Mouse (Mus musculus): ENCODE results near the gene Dab1.

Dab1 gene

DNA sequence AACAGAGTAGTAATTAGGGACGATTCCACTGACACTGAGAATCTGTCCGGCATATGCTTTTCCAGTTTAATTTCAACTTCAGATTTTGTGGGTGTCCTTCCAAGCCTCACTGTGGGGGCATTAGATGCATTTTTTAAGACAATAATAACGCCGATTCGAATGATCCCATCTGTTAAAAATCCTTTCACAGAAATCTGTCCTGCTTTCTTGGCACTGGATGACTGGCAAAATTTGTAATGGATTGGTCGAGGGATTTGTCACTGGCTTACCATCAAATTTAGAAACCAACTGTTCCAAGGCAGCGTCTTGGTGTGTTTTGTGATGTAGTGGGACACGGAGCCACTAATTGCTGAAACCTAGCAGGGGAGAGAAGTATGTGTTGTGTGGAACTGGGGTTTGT lies 638.6 kb downstream of the Dab1 start:
- DNase-seq (ENCODE audit: low spot score in 2 of 2): no peak

GRCm38 (mm10) chr4:104269422-104270172 lies 650.4 kb downstream of the Dab1 start:
- DNase-seq (ENCODE audit: low spot score in 2 of 2): no peak

DNA sequence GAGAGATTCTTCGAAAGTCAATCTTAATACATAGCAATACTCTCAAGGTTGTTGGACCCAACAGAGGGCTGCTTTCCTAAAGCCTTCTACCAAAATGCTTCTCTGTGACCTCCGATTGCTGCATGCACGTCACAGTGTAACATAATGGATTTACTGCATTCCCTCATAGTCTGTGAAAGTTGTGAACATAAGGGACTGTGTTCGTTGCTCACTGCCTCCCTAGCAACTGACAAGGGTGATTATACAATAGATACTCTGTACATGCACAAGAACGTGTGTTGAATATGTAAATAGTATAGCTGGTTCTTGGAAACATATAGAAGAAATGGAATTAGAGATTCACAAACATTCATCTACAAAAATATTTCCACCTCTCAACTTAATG lies 651.0 kb downstream of the Dab1 start:
- DNase-seq (ENCODE audit: low spot score in 2 of 2): no peak

- DNase-seq (ENCODE audit: low spot score in 2 of 2): no peak
These were observed 656.1 kb downstream of the Dab1 start for GRCm38 (mm10) chr4:104275260-104275659.

GRCm38 (mm10) chr4:104276916-104277315 lies 657.8 kb downstream of the Dab1 start:
- no peak for DNase-seq (ENCODE audit: low spot score in 2 of 2)

- no peak for DNase-seq (ENCODE audit: low spot score in 2 of 2)
These were observed 662.4 kb downstream of the Dab1 start for GRCm38 (mm10) chr4:104281518-104281917.

DNA sequence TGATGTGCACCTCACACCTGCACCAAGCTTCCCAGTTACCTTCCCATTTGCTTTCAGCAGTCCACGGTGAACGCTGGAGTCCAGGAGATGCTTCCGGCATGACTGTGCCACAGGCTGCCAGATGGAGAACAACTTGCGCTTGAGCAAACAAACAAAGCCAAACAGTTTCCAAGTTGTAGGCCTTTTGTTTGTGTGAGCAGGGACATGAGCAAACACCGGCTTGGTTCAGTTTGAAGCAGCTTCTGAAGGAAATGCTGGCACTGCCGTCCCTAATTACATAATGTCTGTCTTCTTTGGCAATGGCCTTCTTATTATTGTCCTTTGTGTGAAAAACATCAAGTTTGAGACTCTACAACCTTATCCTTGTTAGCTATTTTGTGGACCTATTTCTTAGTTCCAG lies 664.7 kb downstream of the Dab1 start:
- no peak for DNase-seq (ENCODE audit: low spot score in 2 of 2)

DNA sequence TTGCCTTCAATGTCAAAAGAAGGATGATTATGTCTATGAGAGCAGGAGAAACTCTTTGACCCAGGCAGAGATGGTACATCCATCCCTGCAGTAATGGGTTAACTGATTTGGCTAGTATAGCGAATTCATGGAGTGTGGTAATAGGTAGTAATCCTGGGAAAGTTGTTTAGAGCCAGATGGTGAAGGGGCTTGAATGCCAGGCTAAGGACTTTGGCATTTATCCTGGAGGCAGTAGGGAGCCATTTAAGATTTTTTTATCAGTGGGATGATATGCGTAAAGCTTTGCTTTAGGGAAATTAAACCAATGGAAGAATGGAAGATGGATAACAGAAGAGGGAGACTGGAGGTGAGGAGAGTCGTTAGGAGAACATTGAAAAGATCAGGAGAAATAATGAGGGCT lies 669.2 kb downstream of the Dab1 start:
- no peak for DNase-seq (ENCODE audit: low spot score in 2 of 2)

DNA sequence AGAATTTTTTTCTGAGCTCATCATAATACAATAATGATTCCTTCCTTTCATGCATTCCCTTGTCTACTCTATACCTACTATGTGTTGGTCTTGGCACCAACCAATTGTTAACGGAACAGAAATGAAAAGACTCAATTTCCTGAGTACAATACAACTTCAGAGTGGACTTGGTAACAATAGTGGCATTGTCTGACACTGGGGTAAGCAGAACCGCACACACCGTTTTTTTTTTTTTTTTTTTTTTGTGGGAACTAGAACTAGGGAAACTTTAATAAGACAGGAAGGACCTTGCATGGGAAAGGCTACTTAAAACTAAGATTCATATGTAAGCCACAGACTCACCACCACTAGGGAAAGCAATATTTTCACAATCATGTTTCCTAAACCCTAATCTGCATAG lies 682.6 kb downstream of the Dab1 start:
- DNase-seq (ENCODE audit: low spot score in 2 of 2): no peak

DNA sequence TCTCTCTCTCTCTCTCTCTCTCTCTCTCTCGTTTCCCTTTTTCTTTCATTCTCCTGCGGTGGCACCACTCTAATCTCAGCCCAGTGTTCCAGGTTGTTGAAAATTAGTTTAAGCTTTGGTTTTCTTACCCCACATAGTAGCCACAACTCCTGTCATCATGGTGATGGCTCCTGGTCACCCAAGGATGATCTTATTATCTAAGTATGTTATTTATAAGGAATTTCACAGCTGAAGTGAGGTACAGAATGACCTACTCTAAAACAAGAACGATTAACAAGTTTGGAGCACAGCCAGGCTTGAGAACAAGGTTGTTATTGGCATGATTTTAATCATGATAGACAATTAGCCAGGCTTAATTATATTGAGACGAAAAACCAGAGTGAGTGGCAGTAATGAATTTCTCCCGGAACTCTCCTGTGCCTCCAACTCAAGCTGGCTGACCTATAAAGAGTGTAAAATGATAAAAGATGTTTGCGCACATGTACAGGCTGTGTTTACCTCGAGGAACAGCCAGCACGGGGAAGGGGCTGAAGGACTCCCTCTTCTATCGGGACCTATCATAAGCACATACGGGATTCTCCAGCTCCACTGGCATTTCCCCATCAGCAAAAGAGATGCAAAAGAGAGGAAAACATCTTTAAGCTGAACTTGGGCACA lies 684.0 kb downstream of the Dab1 start:
- DNase-seq (ENCODE audit: low spot score in 2 of 2): no peak

DNA sequence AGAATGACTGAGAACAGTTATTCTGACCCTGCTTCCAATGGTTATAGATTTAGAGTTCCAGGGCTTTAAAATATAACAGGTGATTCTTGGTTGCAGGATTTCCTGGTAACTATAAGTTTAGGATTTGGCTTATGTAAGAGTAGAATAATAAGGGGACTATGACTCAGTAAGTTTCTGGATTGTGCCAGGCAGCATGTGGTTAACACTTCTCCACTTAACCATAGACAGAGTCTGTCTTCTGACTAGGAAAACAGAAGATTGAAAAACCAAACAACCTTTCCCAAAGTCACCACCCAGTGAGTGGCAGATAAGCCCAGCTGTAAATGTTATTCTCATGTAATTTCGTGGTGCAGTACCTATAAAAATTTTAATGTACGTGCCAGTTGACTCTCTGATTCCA lies 688.6 kb downstream of the Dab1 start:
- no peak for DNase-seq (ENCODE audit: low spot score in 2 of 2)

DNA sequence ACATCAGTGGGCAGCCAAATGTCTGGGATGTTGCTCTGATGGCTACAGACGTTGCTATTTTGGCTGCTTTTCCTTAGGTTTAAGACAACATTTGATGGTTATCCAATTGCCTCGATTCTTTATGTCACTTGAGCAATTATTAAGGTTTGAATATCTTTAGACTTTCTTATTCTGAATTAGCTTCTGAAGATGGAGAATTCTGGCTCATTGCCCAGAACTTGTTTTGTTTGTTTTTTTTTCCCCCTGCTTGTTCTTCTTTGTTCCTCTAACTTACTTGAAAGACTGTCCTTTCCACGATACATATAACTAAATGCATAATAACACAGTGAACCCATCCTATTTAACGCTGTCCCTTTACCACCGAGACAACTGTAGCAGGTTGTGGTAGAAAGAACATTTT lies 707.1 kb downstream of the Dab1 start:
- no peak for DNase-seq (ENCODE audit: low spot score in 2 of 2)

DNA sequence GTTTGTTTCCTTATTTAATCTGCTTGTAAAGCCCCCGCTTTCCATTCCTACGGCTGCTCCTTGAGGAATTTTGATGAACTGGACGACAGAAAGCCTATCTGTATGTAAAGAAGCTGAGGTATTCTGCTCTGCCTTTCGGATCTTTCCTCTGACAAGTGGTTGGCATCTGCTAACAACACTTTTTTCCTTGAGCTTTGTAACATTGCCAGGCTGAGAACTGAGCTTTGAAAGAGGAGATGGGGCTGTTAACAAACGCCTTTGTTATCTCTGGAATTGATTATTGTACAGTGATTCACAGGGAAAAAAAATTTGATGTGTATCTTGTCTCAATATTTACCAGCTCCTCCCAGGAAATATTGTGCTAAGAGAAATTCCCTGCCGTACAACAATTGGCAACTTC lies 712.7 kb downstream of the Dab1 start:
- no peak for DNase-seq (ENCODE audit: low spot score in 2 of 2)

- DNase-seq (ENCODE audit: low spot score in 2 of 2): no peak
These were observed 713.2 kb downstream of the Dab1 start for GRCm38 (mm10) chr4:104332399-104332798.

DNA sequence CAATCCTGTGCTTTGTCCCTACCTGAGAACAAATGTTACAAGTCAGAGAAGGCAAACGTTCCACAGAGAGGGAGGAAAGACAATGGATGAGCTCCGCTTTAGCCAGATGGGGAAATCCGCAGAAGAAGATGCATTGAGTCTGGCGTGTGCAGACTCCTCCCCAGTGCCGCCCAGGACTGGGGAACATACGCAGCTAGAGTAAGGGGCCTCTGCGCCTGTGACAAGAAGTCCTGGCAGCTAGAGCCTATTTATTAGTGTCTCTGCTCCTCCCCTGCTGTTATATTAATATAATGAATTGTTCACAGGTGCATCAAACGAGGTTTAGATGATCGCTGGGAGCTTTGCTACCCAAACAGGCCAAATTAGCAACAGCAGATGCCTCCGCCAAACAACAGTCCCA lies 718.1 kb downstream of the Dab1 start:
- no peak for DNase-seq (ENCODE audit: low spot score in 2 of 2)

DNA sequence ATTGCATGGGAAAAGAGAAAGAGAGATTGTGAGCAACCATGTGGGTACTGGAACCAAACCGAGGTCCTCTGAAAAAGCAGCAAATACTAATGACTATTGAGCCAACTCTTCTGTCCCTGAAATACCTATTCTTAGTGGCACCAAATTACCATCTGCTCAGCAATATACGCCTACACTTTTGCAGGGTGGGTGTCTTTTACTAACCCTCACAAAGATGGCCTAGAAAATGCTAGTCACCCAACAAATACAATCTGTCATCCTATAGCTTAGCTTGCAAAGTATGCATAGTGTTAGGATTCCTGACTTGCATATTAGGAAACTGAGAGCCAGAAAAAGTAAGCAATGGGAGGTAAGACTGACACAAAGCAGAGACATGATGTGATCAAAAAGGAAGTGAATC lies 719.2 kb downstream of the Dab1 start:
- DNase-seq (ENCODE audit: low spot score in 2 of 2): no peak

- DNase-seq (ENCODE audit: low spot score in 2 of 2): no peak
These were observed 742.2 kb downstream of the Dab1 start for GRCm38 (mm10) chr4:104361345-104361744.

DNA sequence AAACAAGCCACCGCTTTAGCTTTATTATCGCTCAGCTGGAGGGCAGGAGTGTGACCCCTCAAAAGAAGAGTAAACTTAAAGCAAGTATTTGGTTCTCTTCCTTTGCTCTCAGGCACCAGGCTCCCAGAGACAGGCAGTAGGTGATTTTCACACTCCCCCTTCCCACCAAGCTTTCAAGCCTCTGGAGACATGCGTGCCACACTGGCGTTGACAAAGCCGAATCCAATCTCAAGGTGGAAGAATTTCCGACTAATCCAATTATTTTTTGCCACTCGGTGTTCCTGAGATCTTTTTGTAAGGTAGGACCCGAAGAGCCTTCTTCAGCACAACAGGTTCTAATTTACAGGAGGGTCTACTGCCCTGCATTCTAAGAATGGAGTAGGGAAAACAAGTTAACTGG lies 747.3 kb downstream of the Dab1 start:
- no peak for DNase-seq (ENCODE audit: low spot score in 2 of 2)

DNA sequence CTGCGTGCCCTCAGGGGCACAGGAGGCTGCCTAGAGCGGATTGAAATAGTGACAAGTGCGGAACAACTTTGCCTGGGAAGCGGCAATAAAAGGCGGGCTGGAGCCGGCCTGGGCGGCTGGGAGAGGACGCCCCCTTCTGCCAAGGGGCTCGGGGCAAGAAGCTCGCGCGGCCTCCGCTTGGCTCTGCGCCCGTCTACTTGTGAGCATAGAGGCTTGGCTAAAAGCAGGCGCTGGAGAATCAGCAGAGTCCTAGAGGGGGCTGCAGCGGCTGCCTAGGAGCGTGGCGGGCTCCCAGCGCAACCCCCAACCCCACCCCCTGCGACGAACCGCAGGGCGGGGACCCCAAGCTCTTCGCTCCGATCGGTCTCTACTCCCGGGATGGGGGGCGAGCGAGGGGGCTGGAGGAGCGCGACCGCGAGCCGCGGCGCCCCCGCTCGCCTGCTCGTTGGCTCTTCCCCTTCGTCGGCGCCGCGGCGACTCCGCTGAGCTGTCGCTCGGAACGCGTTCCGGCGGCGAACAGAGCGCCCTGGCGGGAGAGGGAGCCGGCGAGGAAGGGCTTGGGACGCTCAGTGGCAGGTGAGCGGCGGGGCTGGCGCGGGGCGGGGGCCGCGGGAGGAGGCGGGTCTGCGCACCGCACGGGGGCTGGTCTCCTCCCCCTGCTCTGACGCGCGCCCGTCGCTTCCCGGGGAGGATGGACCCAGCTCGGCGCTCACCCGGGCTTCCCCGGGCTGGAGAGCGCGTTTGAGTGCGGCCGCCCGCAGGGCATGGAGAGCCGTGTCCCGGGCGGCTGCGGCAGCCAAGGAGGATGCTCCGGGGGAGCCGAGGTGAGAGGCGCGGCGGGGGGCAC lies 748.0 kb downstream of the Dab1 start:
- no peak for DNase-seq (ENCODE audit: low spot score in 2 of 2)

DNA sequence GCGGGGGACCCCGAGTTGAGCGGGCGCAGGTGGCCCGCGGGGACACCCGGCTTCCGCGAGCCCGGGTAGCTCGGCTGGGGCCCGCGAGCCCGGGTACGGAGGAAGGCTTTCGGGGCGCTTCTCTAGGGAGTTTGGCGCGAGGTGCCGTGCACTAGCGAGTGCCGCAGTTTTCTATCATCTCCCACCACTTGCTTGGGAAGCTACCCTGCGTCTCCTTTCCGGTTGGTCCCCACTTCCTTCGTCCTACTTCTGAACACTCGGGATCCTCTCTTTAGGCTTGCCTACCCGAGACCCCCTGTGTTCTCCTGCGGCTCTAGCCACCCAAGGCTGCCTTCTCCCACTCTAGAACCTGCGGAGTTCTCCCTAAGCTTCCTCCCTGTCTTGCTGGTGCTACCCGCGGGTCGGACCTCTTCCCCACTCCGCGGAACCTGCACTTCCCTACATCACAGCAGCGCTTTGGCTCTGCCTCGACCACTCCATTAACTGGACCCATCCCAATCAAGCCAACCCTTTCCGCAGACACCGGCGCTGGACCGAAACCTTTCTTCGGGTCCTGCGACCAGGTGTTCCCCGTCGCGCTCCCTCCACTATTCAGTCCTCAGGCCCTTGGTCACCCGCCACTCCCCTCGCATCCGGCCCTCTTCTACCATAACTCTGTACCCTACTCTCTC lies 748.7 kb downstream of the Dab1 start:
- no peak for DNase-seq (ENCODE audit: low spot score in 2 of 2)

- no peak for DNase-seq (ENCODE audit: low spot score in 2 of 2)
These were observed 749.4 kb downstream of the Dab1 start for GRCm38 (mm10) chr4:104368561-104369021.

- DNase-seq (ENCODE audit: low spot score in 2 of 2): no peak
These were observed 749.9 kb downstream of the Dab1 start for GRCm38 (mm10) chr4:104369091-104369490.
